Mouse (Mus musculus): ENCODE data around the gene Gm49339. TPM values are rescaled to one million over a fixed set of nuclear protein-coding genes. Genes with fewer than 3 reads are reported as not detected.
"Not testable (repeated sequence)": the region's sequence is repeated elsewhere in the genome, so short reads cannot be mapped to it uniquely, and the experiment has no call there.

Gene Gm49339
- polyA plus RNA-seq (2015; fragmentation: Nextera tagmentation; extraction: Ambion mirVana), result 0.25 TPM in 1 of 2 replicates, not detected in the other

DNA sequence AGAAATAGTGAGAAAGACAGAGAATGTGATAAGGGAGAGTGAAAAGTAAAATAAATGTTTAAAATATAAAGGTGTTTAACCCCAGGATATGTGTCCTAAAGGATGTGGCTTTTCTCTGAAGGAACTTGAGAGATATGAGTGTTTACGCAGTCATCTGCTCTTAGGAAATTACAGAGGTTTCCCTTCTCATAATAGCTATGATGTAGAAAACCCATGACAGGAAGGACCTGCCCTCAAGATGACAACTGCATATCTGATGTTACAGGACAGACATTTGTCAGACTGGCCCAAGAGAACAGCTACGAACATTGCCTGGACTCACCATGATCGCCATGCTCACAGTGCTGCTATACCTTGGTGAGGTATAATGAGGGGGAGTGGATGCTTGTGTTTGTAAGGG, at the start of gene Gm49339, which contains the start of gene Lilr4b:
Gene Gm49339 (plus strand): TSS at position 216 of the 400 bp plus-strand sequence.
Gene Lilr4b (plus strand): TSS at position 236 of the 400 bp plus-strand sequence.
- not testable (repeated sequence) for H3K27ac ChIP-seq; H3K9me3 ChIP-seq (replicated peaks); H3K4me2 ChIP-seq; H3K36me3 ChIP-seq (ENCODE audit: poor library complexity, severe bottlenecking); H3K4me3 ChIP-seq; H3K4me1 ChIP-seq; H3K27me3 ChIP-seq; ATAC-seq; H3K9ac ChIP-seq
- WGBS, result 92% methylated on average over 1 of the region's 3 CpGs

DNA sequence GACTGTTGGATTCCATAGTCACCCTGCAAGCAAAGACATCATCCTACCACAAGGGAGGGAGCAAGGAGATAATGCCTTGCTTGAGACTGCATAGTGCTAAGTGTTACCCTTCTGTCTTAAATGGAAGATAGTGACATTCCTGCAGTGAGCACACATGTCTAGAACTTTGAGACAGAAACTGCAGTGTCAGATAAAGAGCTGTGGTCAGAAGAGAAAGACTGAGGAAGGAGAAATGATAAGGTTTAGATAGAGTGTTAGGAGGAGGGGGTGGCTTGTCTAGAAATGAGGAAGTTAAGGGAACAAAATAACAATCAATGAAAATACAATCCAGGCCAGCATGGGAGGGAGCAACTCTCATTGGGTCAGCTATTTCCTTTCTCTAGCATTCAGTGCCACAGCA, 47.5 kb upstream of the Gm49339 start:
- H3K4me3 ChIP-seq, result no peak overlapping the region

DNA sequence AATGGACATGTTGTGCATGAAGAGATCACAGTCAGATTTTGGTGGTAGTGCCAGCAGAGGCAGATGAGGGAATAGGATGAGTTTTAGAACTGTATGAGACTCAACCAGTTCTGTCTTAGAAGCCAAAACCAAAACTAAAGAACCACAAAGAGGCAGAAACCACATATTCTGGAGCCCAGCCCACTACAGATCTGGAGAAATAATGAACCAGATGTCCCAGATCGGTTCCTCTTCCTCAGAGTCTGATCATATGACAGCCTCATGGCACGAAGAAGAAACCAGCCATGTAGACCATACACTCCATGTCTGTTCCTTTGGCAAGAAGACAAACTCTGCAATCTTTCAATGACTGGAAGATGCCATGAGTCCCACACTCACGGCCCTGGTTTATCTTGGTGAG, 44.7 kb upstream of the Gm49339 start:
- H3K4me3 ChIP-seq, result no peak overlapping the region
- H3K36me3 ChIP-seq (ENCODE audit: poor library complexity, severe bottlenecking), result no peaks in the 10 kb centered on the region
- H3K9me3 ChIP-seq (replicated peaks), result no peaks in the 10 kb centered on the region
- H3K4me2 ChIP-seq, result no peak overlapping the region
- no peak for ATAC-seq
- WGBS, result 86% methylated on average over 3 of the region's 3 CpGs
- H3K27ac ChIP-seq, result no peak overlapping the region
- no peaks in the 10 kb centered on the region for H3K27me3 ChIP-seq
- H3K4me1 ChIP-seq, result no peaks in the 10 kb centered on the region
- no peak overlapping the region for H3K9ac ChIP-seq

More for the DNA sequence above, 47.5 kb upstream of the Gm49339 start:
- Histone ChIP-seq H3K9me3 (replicated peaks) (no peaks in the 10 kb centered on the region), H3K9ac (no peak overlapping the region), H3K36me3 (ENCODE audit: poor library complexity, severe bottlenecking) (no peaks in the 10 kb centered on the region), H3K4me1 (no peaks in the 10 kb centered on the region), H3K27ac (no peak overlapping the region), H3K4me2 (no peak overlapping the region), H3K27me3 (no peaks in the 10 kb centered on the region)
- no peak for ATAC-seq

DNA sequence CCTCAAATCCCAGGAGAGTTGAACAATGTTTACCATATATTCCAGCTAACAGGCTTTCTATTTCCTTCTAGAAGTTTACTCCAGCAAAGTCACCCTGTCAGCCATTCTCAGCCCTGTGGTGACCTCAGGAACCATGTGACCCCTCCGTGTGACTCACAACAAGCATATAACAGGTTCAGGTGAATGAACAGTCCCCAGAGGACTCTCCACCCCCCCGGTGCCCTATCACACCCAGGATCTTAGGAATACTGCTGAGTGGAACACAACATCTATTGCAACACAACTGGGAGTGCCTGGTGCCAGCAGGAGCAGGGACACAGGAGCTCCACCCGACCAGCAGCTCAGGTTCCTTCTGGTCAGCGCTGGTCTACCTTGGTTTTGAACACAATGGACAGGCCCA, 28.8 kb upstream of the Gm49339 start:
- ATAC-seq, result no peak
- WGBS, result 86% methylated on average over 4 of the region's 4 CpGs
- Histone ChIP-seq H3K9me3 (replicated peaks) (no peaks in the 10 kb centered on the region), H3K36me3 (ENCODE audit: poor library complexity, severe bottlenecking) (no peaks in the 10 kb centered on the region), H3K27me3 (no peaks in the 10 kb centered on the region), H3K4me2 (no peak overlapping the region), H3K4me3 (no peak overlapping the region), H3K27ac (no peak overlapping the region), H3K9ac (no peak overlapping the region), H3K4me1 (no peaks in the 10 kb centered on the region)

DNA sequence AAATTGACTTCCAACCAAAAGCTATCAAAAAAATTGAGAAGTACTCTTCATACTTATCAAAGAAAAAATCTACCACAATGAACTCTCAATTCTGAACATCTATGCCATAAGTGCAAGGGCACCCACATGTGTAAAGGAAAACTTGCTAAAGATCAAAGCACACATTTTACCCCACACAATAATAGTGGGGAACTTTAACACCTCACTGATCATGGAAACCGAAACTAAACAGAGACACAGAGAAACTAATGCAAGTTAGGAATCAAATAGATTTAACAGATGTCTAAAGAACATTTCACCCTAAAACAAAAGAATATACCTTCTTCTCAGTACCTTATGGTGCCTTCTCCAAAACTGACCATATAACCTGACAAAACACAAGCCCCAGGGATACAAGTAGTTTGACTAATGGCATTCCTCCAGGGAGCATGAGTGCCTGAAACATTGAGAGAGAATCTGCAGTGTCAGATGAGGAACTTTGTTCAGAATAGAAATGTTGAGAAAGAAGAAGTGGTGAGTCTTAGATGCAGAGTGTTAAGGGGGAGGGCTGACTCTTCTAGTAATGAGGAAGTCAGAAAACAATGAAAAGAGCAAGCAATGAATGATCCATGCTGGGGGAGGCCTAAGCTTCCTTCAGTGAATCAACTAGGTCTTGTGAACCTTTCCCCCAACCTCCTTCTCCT, 26.7 kb upstream of the Gm49339 start:
- Histone ChIP-seq H3K9me3 (replicated peaks) (no peaks in the 10 kb centered on the region), H3K9ac (no peak overlapping the region), H3K4me1 (no peaks in the 10 kb centered on the region), H3K36me3 (ENCODE audit: poor library complexity, severe bottlenecking) (no peaks in the 10 kb centered on the region), H3K27ac (no peak overlapping the region), H3K4me3 (no peak overlapping the region), H3K27me3 (no peaks in the 10 kb centered on the region), H3K4me2 (no peak overlapping the region)
- no peak for ATAC-seq
- 97% methylated on average over 1 of the region's 1 CpGs for WGBS

DNA sequence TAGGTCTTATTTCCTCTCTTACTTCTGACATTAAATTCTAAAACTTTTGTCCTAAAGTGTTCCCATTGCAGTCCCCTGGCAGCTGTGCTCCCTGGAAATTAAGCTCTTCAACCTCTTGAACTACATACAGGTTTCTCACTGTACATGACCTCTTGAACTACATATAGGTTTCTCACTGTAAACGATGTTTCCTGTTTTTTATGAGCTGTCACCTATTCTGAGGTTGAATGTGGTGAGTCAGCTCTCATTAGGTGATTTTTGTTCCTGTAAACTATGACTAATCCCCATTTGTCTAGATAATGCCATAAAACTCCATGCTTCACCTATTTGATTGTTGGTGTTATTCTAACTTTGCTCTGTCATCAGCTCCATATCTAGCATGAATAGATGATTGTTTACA, 26.0 kb upstream of the Gm49339 start:
- no peak overlapping the region for H3K4me2 ChIP-seq
- no peaks in the 10 kb centered on the region for H3K36me3 ChIP-seq (ENCODE audit: poor library complexity, severe bottlenecking)
- H3K4me3 ChIP-seq, result no peak overlapping the region
- no peak for ATAC-seq
- no peaks in the 10 kb centered on the region for H3K4me1 ChIP-seq
- no peaks in the 10 kb centered on the region for H3K27me3 ChIP-seq
- no peak overlapping the region for H3K27ac ChIP-seq
- WGBS, result 79% methylated on average over 1 of the region's 1 CpGs
- no peak overlapping the region for H3K9ac ChIP-seq
- no peaks in the 10 kb centered on the region for H3K9me3 ChIP-seq (replicated peaks)

DNA sequence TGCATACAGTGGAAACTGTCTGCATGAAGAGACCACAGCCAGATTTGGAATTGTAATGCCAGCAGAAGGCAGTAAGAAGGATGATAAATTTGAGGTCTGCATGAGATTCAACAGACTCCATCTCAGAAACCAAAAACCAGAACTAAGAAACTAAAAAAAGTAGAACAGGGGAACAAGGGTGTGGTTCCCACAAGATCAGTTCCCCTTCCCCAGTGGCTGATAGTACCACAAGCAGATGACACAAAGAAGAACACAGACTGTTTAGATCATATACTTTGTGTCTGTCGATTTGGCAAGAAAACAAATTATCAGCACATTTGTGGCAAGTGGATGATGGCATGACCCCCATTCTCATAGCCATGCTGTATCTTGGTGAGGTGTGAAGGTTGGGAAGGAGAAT, 24.6 kb upstream of the Gm49339 start:
- Histone ChIP-seq H3K9me3 (replicated peaks) (no peaks in the 10 kb centered on the region), H3K4me2 (no peak overlapping the region), H3K9ac (no peak overlapping the region), H3K27ac (no peak overlapping the region), H3K4me3 (no peak overlapping the region), H3K4me1 (no peaks in the 10 kb centered on the region), H3K36me3 (ENCODE audit: poor library complexity, severe bottlenecking) (no peaks in the 10 kb centered on the region), H3K27me3 (no peaks in the 10 kb centered on the region)
- 89% methylated on average over 1 of the region's 1 CpGs for WGBS
- no peak for ATAC-seq

DNA sequence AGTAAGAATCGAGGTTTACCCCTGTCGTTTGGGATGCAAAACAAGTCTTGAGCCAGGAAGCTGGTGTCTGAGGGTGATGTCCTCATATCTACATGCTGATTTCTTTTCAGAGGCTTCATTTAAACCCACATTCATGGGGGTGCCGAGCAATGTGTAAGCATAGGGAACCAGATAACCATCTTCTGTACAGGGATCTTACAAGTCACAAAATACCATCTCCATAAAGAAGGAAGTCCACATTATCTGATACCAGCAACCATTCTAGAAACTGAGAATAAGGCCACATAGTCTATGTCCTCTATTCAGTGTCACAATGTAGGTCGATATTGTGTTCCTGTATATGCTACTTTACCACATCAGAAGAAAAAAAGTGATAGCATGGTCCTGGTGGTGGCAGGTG, 24.0 kb upstream of the Gm49339 start:
- no peaks in the 10 kb centered on the region for H3K9me3 ChIP-seq (replicated peaks)
- WGBS, result 82% methylated on average over 4 of the region's 4 CpGs
- H3K9ac ChIP-seq, result no peak overlapping the region
- H3K36me3 ChIP-seq (ENCODE audit: poor library complexity, severe bottlenecking), result no peaks in the 10 kb centered on the region
- H3K4me1 ChIP-seq, result no peaks in the 10 kb centered on the region
- H3K27ac ChIP-seq, result no peak overlapping the region
- ATAC-seq, result no peak
- no peak overlapping the region for H3K4me3 ChIP-seq
- H3K27me3 ChIP-seq, result no peaks in the 10 kb centered on the region
- no peak overlapping the region for H3K4me2 ChIP-seq

DNA sequence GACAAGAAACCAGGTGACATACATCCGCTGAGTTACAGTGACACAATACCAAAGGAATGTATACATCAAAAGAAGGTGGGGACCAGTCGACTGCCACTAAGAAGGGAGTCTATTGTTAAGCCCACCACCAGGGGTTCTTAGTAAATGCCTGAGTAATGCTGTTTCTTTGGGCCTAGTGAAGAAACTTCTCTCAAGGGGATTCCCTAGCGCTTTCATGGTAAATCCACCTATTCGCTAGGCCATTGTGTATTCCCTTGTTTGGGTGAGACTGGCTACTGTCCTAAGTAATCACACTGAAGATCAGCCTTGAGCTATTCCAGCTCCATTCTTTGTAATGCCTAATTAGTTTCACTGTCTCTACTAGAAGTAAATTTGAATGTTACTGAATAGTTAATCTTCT, 16.6 kb upstream of the Gm49339 start:
- H3K4me1 ChIP-seq; H3K9ac ChIP-seq; H3K36me3 ChIP-seq (ENCODE audit: poor library complexity, severe bottlenecking); H3K4me3 ChIP-seq; ATAC-seq; H3K9me3 ChIP-seq (replicated peaks); H3K4me2 ChIP-seq; H3K27ac ChIP-seq; H3K27me3 ChIP-seq: not testable (repeated sequence)
- WGBS, result 11% methylated on average over 4 of the region's 4 CpGs

DNA sequence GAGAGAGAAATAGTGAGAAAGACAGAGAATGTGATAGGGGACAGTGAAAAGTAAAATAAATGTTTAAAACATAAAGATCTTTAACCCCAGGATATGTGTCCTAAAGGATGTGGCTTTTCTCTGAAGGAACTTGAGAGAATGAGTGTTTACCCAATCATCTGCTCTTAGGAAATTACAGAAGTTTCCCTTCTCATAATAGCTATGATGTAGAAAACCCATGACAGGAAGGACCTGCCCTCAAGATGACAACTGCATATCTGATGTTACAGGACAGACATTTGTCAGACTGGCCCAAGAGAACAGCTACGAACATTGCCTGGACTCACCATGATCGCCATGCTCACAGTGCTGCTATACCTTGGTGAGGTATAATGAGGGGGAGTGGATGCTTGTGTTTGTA, 10.3 kb downstream of the Gm49339 start, which contains the start of gene Lilrb4a:
Gene Lilrb4a (plus strand): TSS at position 266 of the 400 bp plus-strand sequence.
- H3K36me3 ChIP-seq (ENCODE audit: poor library complexity, severe bottlenecking); ATAC-seq; H3K4me1 ChIP-seq; H3K27ac ChIP-seq; H3K4me3 ChIP-seq; H3K27me3 ChIP-seq; H3K9me3 ChIP-seq (replicated peaks); H3K4me2 ChIP-seq; H3K9ac ChIP-seq: not testable (repeated sequence)
- WGBS, result no CpG with 5 or more reads among the region's 2 CpGs

DNA sequence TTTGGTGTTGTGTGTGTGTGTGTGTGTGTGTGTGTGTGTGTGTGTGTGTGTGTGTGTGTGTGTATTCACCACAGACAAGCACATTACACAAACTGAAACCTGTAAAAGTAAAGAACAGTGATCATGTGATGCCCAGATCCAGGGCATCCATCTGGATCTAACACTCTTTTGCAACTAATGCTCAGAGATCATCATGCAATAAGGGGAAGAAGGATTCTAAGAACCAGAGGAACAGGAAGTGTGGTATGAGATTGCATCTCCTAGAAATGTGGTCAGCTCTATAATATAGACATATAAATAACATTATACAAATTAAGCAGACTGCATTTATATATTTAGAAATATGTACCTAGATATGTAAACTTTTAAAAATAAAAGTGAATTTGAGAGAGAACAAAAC, 39.6 kb downstream of the Gm49339 start:
- Histone ChIP-seq H3K36me3 (ENCODE audit: poor library complexity, severe bottlenecking) (no peaks in the 10 kb centered on the region), H3K4me3 (no peak overlapping the region), H3K27me3 (no peaks in the 10 kb centered on the region), H3K4me2 (no peak overlapping the region), H3K9me3 (replicated peaks) (no peaks in the 10 kb centered on the region), H3K9ac (no peak overlapping the region), H3K27ac (no peak overlapping the region), H3K4me1 (no peaks in the 10 kb centered on the region)
- ATAC-seq, result no peak

DNA sequence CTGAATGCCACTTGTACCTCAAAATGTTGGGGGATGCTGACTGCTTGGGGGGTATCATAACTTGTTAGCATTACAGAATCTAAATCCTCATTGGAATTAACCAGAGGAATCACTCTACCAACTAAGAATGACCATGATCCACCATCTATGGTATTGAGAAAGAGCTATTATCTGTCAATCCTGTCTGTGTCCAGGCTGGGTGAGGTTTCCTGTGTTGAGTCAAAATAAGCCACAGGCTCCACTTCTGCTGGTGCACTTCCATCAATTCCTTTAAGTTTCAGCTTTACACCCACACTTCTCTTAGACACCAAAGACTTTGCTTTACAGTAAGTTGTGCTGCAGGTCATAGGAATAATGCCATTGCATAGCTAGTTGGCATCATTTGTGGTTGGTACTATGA, 41.0 kb downstream of the Gm49339 start:
- no peaks in the 10 kb centered on the region for H3K4me1 ChIP-seq
- no peaks in the 10 kb centered on the region for H3K36me3 ChIP-seq (ENCODE audit: poor library complexity, severe bottlenecking)
- no peak for ATAC-seq
- no peak overlapping the region for H3K4me2 ChIP-seq
- no peak overlapping the region for H3K27ac ChIP-seq
- no peak overlapping the region for H3K4me3 ChIP-seq
- no peaks in the 10 kb centered on the region for H3K9me3 ChIP-seq (replicated peaks)
- no peak overlapping the region for H3K9ac ChIP-seq
- H3K27me3 ChIP-seq, result no peaks in the 10 kb centered on the region

DNA sequence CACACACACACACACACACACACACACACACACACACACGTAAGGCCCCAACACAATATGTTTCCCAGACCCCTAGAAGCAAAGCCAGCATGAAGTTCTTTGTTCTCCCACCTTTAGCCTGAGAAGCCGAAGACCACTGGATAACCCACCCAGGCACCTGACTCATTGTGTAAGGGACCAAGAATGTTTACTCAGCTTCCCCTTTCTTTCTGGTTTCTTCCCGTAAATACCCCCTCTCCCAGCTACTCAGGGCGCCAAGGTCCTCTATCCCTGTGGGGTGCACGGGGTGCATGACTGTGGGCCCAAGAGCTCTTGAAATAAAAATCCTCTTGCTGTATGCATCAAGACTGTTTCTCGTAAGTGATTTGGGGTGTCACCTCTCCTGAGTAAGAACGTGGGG, 45.7 kb downstream of the Gm49339 start:
- Histone ChIP-seq H3K4me3 (no peak overlapping the region), H3K9me3 (replicated peaks) (no peaks in the 10 kb centered on the region), H3K27me3 (no peaks in the 10 kb centered on the region), H3K9ac (no peak overlapping the region), H3K4me2 (no peak overlapping the region), H3K36me3 (ENCODE audit: poor library complexity, severe bottlenecking) (no peaks in the 10 kb centered on the region), H3K4me1 (no peaks in the 10 kb centered on the region), H3K27ac (no peak overlapping the region)
- 74% methylated on average over 7 of the region's 7 CpGs for WGBS
- no peak for ATAC-seq
